Mouse (Mus musculus) bone marrow, adult 2 months (tissue): ENCODE data around the gene Faf1.

Experiments used
- CTCF ChIP-seq: fragments of 200-500 bp; IDR thresholded peaks from 2 replicates; pipeline ENCODE4 v1.5.1; 2011; ENCODE audit warnings: low read length, control low read depth; ENCODE audit not compliant: control insufficient read depth, insufficient read depth
- POLR2A ChIP-seq: fragments of 200-500 bp; IDR thresholded peaks from 2 replicates; pipeline ENCODE4 v1.6.1; 2011; ENCODE audit warnings: low read depth, mild to moderate bottlenecking, control low read depth, low read length, borderline replicate concordance; ENCODE audit not compliant: control insufficient read depth

DNA sequence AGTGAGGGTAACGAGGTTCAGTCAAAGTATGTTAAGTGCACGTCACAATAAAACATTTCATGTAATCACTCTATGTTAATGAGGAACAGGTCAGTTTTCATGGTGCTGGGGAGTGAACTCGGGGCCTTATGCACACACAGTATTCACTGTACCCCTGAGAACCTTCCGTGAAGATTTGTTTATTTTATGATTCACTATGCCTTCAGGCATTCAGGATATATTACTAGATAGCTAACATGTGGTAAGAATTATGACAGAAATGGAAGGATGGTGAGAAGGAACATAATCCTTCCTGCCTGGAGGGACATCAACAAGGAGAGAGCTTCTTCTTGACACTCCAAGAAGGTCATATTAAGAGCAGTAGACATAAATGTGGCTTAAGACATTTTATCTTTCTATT lies 29.1 kb upstream of the Faf1 start:
- no peak for TF ChIP-seq CTCF
- no peak for TF ChIP-seq POLR2A
